Mouse (Mus musculus): ENCODE measurements around the gene Psmd9.

GRCm38 (mm10) chr5:123190912-123191311, 21.7 kb downstream of the Psmd9 start:
- TF ChIP-seq CTCF (conservative IDR thresholded peaks at IDR 0.05; ENCODE audit: low read length) (no peak), NANOG (IDR thresholded peaks at IDR 0.05; ENCODE audit: borderline replicate concordance, low read length) (no peak)

All from E14TG2a.4 (cell line).